Mouse (Mus musculus) liver, postnatal 0 days (tissue): ENCODE measurements around the gene Clcf1. TPM values are rescaled to one million over a fixed set of nuclear protein-coding genes. Genes with fewer than 3 reads are reported as not detected.
A peak's percentile ranks its signal among the peaks of the same experiment; 100 is the strongest.

ENCODE experiments used
- ATAC-seq: fragments of 200-750 bp; cut with Nextera tagmentation; 2 replicates; pipeline ENCODE4 v1.8.0; 2017; ENCODE audit warnings: mild to moderate bottlenecking, moderate library complexity
- DNase-seq: peaks from one replicate; pipeline ENCODE4 v3.0.0-alpha.2; 2016
- H3K27ac ChIP-seq: fragments of 300-500 bp; sonication (generic); 2 replicates; pipeline ENCODE4 v1.5.1; 2014; ENCODE audit warnings: antibody characterized with exemption, moderate library complexity, mild to moderate bottlenecking, low read depth
- H3K27me3 ChIP-seq: fragments of 300-500 bp; sonication (generic); 2 replicates; pipeline ENCODE4 v1.6.1; 2014; ENCODE audit warnings: low read length, control low read depth, mixed read lengths; ENCODE audit not compliant: insufficient read depth
- H3K36me3 ChIP-seq: fragments of 300-500 bp; sonication (generic); replicated peaks from 2 replicates; pipeline ENCODE4 v1.6.1; 2014; ENCODE audit warnings: mild to moderate bottlenecking, control low read depth, low read length, moderate library complexity, mixed read lengths; ENCODE audit not compliant: insufficient read depth
- H3K4me1 ChIP-seq: fragments of 300-500 bp; sonication (generic); 2 replicates; pipeline ENCODE4 v1.6.1; 2014; ENCODE audit warnings: antibody characterized with exemption, mild to moderate bottlenecking, control low read depth; ENCODE audit not compliant: insufficient read depth
- H3K4me2 ChIP-seq: fragments of 300-500 bp; sonication (generic); 2 replicates; pipeline ENCODE4 v1.6.1; 2014; ENCODE audit warnings: low read depth, mild to moderate bottlenecking, low read length, moderate library complexity, mixed read lengths
- H3K4me3 ChIP-seq: fragments of 300-500 bp; sonication (generic); 2 replicates; pipeline ENCODE4 v1.5.1; 2014; ENCODE audit warnings: low read depth, low read length
- H3K9ac ChIP-seq: fragments of 300-500 bp; sonication (generic); replicated peaks from 2 replicates; pipeline ENCODE4 v1.6.1; 2014; ENCODE audit warnings: mild to moderate bottlenecking, moderate library complexity
- H3K9me3 ChIP-seq: fragments of 300-500 bp; sonication (generic); 2 replicates; pipeline ENCODE4 v1.6.1; 2016; ENCODE audit warnings: mild to moderate bottlenecking, control low read depth, low read length, mixed read lengths
- CTCF ChIP-seq: sonication (generic); IDR thresholded peaks from 2 replicates; pipeline ENCODE4 v1.5.1; 2016; ENCODE audit warnings: antibody characterized with exemption, low read depth
- EP300 ChIP-seq: IDR thresholded peaks from 2 replicates; pipeline ENCODE4 v1.6.1; 2016; ENCODE audit warnings: antibody characterized with exemption, low read depth, mild to moderate bottlenecking
- WGBS: fragments of 180-500 bp; shearing (Covaris S2); extraction: QIAGEN DNeasy Blood & Tissue Kit; methylation state at CpG from one replicate; pipeline ENCODE4 v1.1.7; 2014; ENCODE audit not compliant: insufficient replicate concordance; 5-methylcytosine and 5-hydroxymethylcytosine counted together
- polyA plus RNA-seq: library from polyadenylated mRNA; unstranded; fragments of >200 nt; fragmentation: Nextera tagmentation; extraction: Ambion mirVana; gene quantifications from 2 replicates; pipeline ENCODE4 v1.2.1, GENCODE M21; 2015

The Clcf1 gene
- polyA plus RNA-seq, 1 experiment from 2014 or later: 1.1 TPM

DNA sequence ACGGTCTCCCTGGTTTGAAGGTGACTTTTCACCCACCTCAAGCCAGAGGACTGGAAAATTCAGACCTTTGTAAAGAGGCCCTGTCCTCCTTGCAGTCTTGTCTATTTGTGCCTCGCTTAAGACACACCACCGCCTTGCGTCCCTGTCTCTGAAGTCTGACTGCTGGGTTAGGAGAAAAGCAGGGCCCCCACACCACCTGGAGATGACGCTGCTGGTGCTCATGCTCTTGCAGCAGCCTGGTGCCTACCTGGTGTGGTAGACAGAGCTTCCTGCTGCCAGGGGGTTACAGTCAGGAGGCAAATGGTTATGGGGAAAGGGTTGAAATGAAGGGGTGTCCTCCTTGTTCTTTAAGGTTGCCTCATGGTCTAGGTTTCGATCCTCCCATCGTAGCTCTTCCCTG is 40.2 kb downstream of the Clcf1 start:
- no peak for DNase-seq
- H3K4me1 ChIP-seq: peaks cover 9% of the 10 kb centered on the region
- no peaks in the 10 kb centered on the region for H3K27me3 ChIP-seq
- H3K27ac ChIP-seq: no peak overlapping the region
- 84% methylated on average over 7 of the region's 7 CpGs for WGBS
- TF ChIP-seq EP300 (no peak), CTCF (no peak)
- no peak overlapping the region for H3K4me2 ChIP-seq
- no peak for ATAC-seq
- H3K9ac ChIP-seq: no peak overlapping the region
- H3K9me3 ChIP-seq: no peaks in the 10 kb centered on the region
- no peak overlapping the region for H3K4me3 ChIP-seq
- no peaks in the 10 kb centered on the region for H3K36me3 ChIP-seq

DNA sequence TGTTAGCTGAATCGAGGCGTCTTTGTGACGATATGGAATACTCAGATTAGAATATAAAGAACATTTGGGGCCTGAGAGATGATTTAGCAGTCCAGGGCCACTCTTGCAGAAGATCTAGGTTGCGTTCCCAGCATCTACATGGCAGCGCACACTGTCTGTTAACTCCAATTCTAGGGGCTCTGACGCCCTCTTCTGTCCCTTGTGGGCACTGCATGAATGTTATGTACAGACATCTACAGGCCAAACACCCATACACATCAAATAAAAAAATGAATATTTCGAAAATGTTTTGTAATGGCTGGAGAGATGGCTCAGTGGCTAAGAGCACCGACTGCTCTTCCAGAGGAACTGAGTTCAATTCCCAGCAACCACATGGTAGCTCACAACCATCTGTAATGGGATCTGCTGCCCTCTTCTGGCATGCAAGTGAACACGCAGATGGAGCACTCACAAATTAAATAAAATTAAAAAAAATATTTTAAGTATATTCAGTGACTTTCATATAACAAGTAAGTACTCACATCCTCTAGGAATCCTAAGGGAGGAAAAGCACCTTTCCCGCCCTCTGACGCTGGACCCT is 41.6 kb downstream of the Clcf1 start:
- Histone ChIP-seq H3K9me3 (no peaks in the 10 kb centered on the region), H3K4me2 (no peak overlapping the region), H3K4me3 (no peak overlapping the region), H3K27me3 (no peaks in the 10 kb centered on the region), H3K4me1 (peaks cover 9% of the 10 kb centered on the region), H3K9ac (no peak overlapping the region), H3K27ac (no peak overlapping the region), H3K36me3 (no peaks in the 10 kb centered on the region)
- DNase-seq (no peak), ATAC-seq (no peak)
- TF ChIP-seq CTCF (peak; percentile 59), EP300 (no peak)
- 78% methylated on average over 11 of the region's 11 CpGs for WGBS

DNA sequence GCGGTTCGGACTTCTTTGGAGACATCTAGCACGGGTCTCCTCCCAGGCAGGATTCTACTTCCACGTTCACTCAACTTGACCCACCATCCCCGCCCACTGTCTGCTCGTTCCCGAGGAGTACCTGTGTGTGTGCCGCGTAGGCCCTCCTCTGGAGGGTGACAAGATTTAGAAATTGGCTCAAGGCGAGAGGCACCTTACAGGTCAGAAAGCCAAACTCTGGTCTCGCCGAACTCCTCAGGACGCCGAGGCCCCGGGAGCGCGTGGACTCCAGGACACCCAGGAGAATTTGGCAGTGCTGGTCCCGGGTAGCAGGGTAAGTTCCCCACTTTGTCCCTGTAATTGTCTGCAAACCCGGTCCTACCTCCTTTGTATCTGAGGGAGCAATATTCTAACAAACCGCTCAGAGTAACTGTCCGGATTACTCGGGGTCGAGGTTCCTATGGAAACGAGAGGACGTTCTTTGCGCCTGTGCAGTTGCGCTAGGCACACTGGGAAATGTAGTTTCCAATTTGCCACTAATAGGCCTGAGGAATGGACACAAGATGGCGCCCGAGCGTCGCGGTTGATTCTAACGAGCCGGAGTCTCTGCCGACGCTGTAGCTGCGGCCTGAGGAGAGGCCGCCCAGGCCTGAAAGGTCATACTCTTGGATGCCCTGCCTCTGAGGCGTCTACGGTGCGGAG is 43.3 kb downstream of the Clcf1 start:
- H3K4me3 ChIP-seq: peak overlapping the region; percentile 71
- peaks cover 15% of the 10 kb centered on the region for H3K4me1 ChIP-seq
- TF ChIP-seq CTCF (peak; percentile 98), EP300 (no peak)
- under 1% methylated on average over 41 of the region's 41 CpGs for WGBS
- H3K9ac ChIP-seq: peak overlapping the region; percentile 60
- peak overlapping the region; percentile 97 for H3K4me2 ChIP-seq
- peak; percentile 93 for DNase-seq
- no peaks in the 10 kb centered on the region for H3K9me3 ChIP-seq
- H3K27ac ChIP-seq: no peak overlapping the region
- peak; percentile 84 for ATAC-seq
- no peaks in the 10 kb centered on the region for H3K36me3 ChIP-seq
- H3K27me3 ChIP-seq: no peaks in the 10 kb centered on the region

GRCm38 (mm10) chr19:4257897-4258252 is 43.8 kb downstream of the Clcf1 start:
- 34% methylated on average over 12 of the region's 12 CpGs for WGBS
- H3K9ac ChIP-seq: peak overlapping the region; percentile 49; the same call in 1 of the 2 replicates
- H3K4me3 ChIP-seq: peak overlapping the region; percentile 71

DNA sequence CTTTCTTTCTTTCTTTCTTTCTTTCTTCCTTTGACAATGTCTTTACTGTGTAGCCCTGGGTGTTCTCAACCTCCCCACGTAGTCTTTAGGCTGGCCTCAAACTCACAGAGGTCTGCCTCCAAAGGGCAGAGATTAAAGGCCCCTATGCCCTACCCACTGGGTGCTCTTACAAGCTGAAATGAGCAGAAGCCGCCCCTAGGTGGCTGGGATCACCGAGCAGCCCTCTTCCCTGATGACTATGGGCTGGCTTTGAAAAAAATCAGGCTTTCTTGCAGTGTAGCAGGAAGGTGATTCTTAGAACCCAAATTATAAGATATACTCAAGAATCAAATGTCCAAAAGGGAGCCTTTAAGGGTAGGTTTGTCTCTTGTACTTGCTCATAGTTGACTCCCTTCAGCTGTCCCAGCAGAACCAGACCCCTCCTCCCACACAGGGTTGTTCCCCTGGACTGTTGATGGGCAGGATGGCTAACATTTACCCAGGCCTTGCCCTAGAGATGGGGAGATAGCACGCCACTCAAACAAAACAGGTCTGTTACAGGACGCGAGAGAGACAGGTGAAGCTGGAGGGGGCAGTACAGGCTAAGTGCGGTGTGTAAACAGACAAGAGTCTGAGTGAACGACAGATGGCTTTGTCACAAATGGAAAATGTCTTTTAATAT is 47.1 kb downstream of the Clcf1 start:
- WGBS: 50% methylated on average over 8 of the region's 8 CpGs
- Histone ChIP-seq H3K36me3 (no peaks in the 10 kb centered on the region), H3K4me3 (no peak overlapping the region), H3K27ac (peak overlapping the region; percentile 12; the same call in 1 of the 2 replicates), H3K9me3 (no peaks in the 10 kb centered on the region), H3K27me3 (no peaks in the 10 kb centered on the region), H3K4me2 (no peak overlapping the region), H3K9ac (no peak overlapping the region), H3K4me1 (peaks cover 23% of the 10 kb centered on the region)
- TF ChIP-seq CTCF: peak; percentile 46
- TF ChIP-seq EP300: no peak
- DNase-seq (peak; percentile 41), ATAC-seq (peak; percentile 66)

More at GRCm38 (mm10) chr19:4257897-4258252, 43.8 kb downstream of the Clcf1 start:
- no peak for TF ChIP-seq EP300
- ATAC-seq (no peak), DNase-seq (no peak)
- Histone ChIP-seq H3K27me3 (no peaks in the 10 kb centered on the region), H3K9me3 (no peaks in the 10 kb centered on the region), H3K4me1 (peaks cover 18% of the 10 kb centered on the region), H3K27ac (no peak overlapping the region; the same call in 1 of the 2 replicates), H3K4me2 (peak overlapping the region; percentile 97), H3K36me3 (no peaks in the 10 kb centered on the region)

- Histone ChIP-seq H3K36me3 (no peaks in the 10 kb centered on the region), H3K27me3 (no peaks in the 10 kb centered on the region), H3K4me2 (no peak overlapping the region), H3K27ac (no peak overlapping the region), H3K4me3 (no peak overlapping the region), H3K4me1 (peaks cover 18% of the 10 kb centered on the region), H3K9me3 (no peaks in the 10 kb centered on the region), H3K9ac (no peak overlapping the region)
- DNase-seq (no peak), ATAC-seq (0 out of 2 replicates have a peak, but pooled peaks have one; percentile 7)
- 47% methylated on average over 6 of the region's 6 CpGs for WGBS
- no peak for TF ChIP-seq CTCF
These were observed 48.7 kb downstream of the Clcf1 start for GRCm38 (mm10) chr19:4262756-4263155.
